In genomic region chr8:84823653-84824052, GRCm38 (mm10) we compare ENCODE assay signal across 9 mouse cellular contexts. TPM values are rescaled to one million over a fixed set of nuclear protein-coding genes. Genes with fewer than 3 reads are reported as not detected.
A peak's percentile ranks its signal among the peaks of the same experiment; 100 is the strongest.
DNase-seq lines count a peak whose midpoint lies in the region; ATAC-seq and TF ChIP-seq lines count a peak whose summit lies in the region.
"Had no signal": no experiment of that assay in that cellular context is flagged by ENCODE, and none has a peak within 500 bp of the region (broad histone marks: within the 10 kb centered on the region; RNA-seq: fewer than 3 reads in every experiment).

No protein-coding gene starts in this region.

- H3K27ac ChIP-seq in forebrain, embryonic 11.5 days (ENCODE audit: low read depth, low read length) = no peak overlapping the region
- H3K27ac ChIP-seq in hindbrain, postnatal 0 days = no peak overlapping the region
- H3K27ac ChIP-seq in liver, embryonic 15.5 days (replicated peaks) = no peak overlapping the region
- no peak overlapping the region for H3K27ac ChIP-seq in neural tube, embryonic 11.5 days (ENCODE audit: low read depth, low read length)

- H3K9ac ChIP-seq in forebrain, embryonic 11.5 days (ENCODE audit: low read length) = peak overlapping the region; percentile 39
- H3K9ac ChIP-seq in hindbrain, postnatal 0 days (replicated peaks; ENCODE audit: low read length) = peak overlapping the region; percentile 18; the same call in 1 of the 2 replicates
- H3K9ac ChIP-seq in liver, embryonic 15.5 days = no peak overlapping the region
- H3K9ac ChIP-seq in neural tube, embryonic 11.5 days (ENCODE audit: low read length) = no peak overlapping the region

- TF ChIP-seq CTCF in brain, embryonic 14.5 days (IDR thresholded peaks at IDR 0.05; ENCODE audit: borderline replicate concordance, extremely low read depth, insufficient read depth, insufficient read length) = peak; percentile 96
- TF ChIP-seq CTCF in hindbrain, postnatal 0 days (IDR thresholded peaks at IDR 0.05; ENCODE audit: low read depth) = peak; percentile 93

- peaks cover 6% of the 10 kb centered on the region; the same call in 1 of the 2 replicates for H3K4me1 ChIP-seq in forebrain, embryonic 11.5 days (replicated peaks; ENCODE audit: control insufficient read depth, insufficient read depth, low read length)
- H3K4me1 ChIP-seq in hindbrain, postnatal 0 days (ENCODE audit: insufficient read depth, low read length) = no peaks in the 10 kb centered on the region
- peaks cover 42% of the 10 kb centered on the region for H3K4me1 ChIP-seq in liver, embryonic 15.5 days (replicated peaks)
- H3K4me1 ChIP-seq in neural tube, embryonic 11.5 days (ENCODE audit: control insufficient read depth, insufficient read depth, low read length) = 0 out of 2 replicates have a peak, but pooled peaks cover 3% of the 10 kb centered on the region

- no peak for TF ChIP-seq POLR2A in brain, embryonic 14.5 days (IDR thresholded peaks at IDR 0.05; ENCODE audit: borderline replicate concordance, extremely low read depth, insufficient read depth, insufficient read length, poor library complexity, severe bottlenecking)

- under 1% methylated on average over 18 of the region's 18 CpGs for WGBS in forebrain, embryonic 11.5 days
- WGBS in hindbrain, postnatal 0 days = under 1% methylated on average over 18 of the region's 18 CpGs
- WGBS in liver, embryonic 15.5 days (ENCODE audit: insufficient replicate concordance) = under 1% methylated on average over 18 of the region's 18 CpGs
- WGBS in neural tube, embryonic 11.5 days = 1% methylated on average over 18 of the region's 18 CpGs

- no peaks in the 10 kb centered on the region for H3K9me3 ChIP-seq in forebrain, embryonic 11.5 days (ENCODE audit: control insufficient read depth, low read length)
- H3K9me3 ChIP-seq in hindbrain, postnatal 0 days (ENCODE audit: low read length) = no peaks in the 10 kb centered on the region
- no peaks in the 10 kb centered on the region for H3K9me3 ChIP-seq in liver, embryonic 15.5 days (replicated peaks)
- H3K9me3 ChIP-seq in neural tube, embryonic 11.5 days (ENCODE audit: control insufficient read depth, low read length) = no peaks in the 10 kb centered on the region

- no peak overlapping the region for H3K4me3 ChIP-seq in forebrain, embryonic 11.5 days (ENCODE audit: low read depth, low read length)
- peak overlapping the region; percentile 27 for H3K4me3 ChIP-seq in hindbrain, postnatal 0 days (ENCODE audit: low read length)
- no peak overlapping the region; the same call in 1 of the 2 replicates for H3K4me3 ChIP-seq in liver, embryonic 15.5 days (replicated peaks)
- no peak overlapping the region for H3K4me3 ChIP-seq in neural tube, embryonic 11.5 days (ENCODE audit: low read depth, low read length)
- H3K4me3 ChIP-seq: erythroblast, embryonic 14.5 days had no signal

- intact Hi-C loops in left cerebral cortex, postnatal 14 days (cut with DNase I) = no loop called here

- peak overlapping the region; percentile 43 for H3K4me2 ChIP-seq in forebrain, embryonic 11.5 days (ENCODE audit: low read depth, low read length, severe bottlenecking)
- peak overlapping the region; percentile 51 for H3K4me2 ChIP-seq in hindbrain, postnatal 0 days (ENCODE audit: low read depth, low read length)
- peak overlapping the region; percentile 32 for H3K4me2 ChIP-seq in liver, embryonic 15.5 days
- H3K4me2 ChIP-seq in neural tube, embryonic 11.5 days (ENCODE audit: low read depth) = peak overlapping the region; percentile 33

- no peaks in the 10 kb centered on the region for H3K36me3 ChIP-seq in forebrain, embryonic 11.5 days (ENCODE audit: control insufficient read depth, insufficient read depth, low read length)
- H3K36me3 ChIP-seq in hindbrain, postnatal 0 days (ENCODE audit: insufficient read depth, low read length) = no peaks in the 10 kb centered on the region
- no peaks in the 10 kb centered on the region for H3K36me3 ChIP-seq in liver, embryonic 15.5 days (replicated peaks)
- no peaks in the 10 kb centered on the region for H3K36me3 ChIP-seq in neural tube, embryonic 11.5 days (ENCODE audit: control insufficient read depth, insufficient read depth, low read length)

- peak; percentile 79 for ATAC-seq in forebrain, embryonic 11.5 days (replicated peaks; ENCODE audit: low FRiP score)
- peak; percentile 88 for ATAC-seq in hindbrain, postnatal 0 days
- peak; percentile 53; the same call in 1 of the 2 replicates for ATAC-seq in liver, embryonic 15.5 days (ENCODE audit: insufficient read depth)
- ATAC-seq in neural tube, embryonic 11.5 days (ENCODE audit: insufficient read depth, low FRiP score, low TSS enrichment) = peak; percentile 81

- no peaks in the 10 kb centered on the region; the same call in 1 of the 2 replicates for H3K27me3 ChIP-seq in forebrain, embryonic 11.5 days (ENCODE audit: control insufficient read depth, insufficient read depth, low read length)
- H3K27me3 ChIP-seq in hindbrain, postnatal 0 days (ENCODE audit: insufficient read depth, low read length) = no peaks in the 10 kb centered on the region
- H3K27me3 ChIP-seq in liver, embryonic 15.5 days = peaks cover 5% of the 10 kb centered on the region; the same call in 1 of the 2 replicates
- peaks cover 3% of the 10 kb centered on the region; the same call in 1 of the 2 replicates for H3K27me3 ChIP-seq in neural tube, embryonic 11.5 days (ENCODE audit: control insufficient read depth, insufficient read depth, low read length)

- peak; percentile 68 to 76 for DNase-seq in left cerebral cortex, postnatal 14 days (ENCODE audit: low spot score in 2 of 2)
- no peak for DNase-seq in left cerebral cortex, adult 8-10 months (ENCODE audit: low spot score in 2 of 2)
- DNase-seq in brain, embryonic 14.5 days (ENCODE audit: low read depth) = peak; percentile 91
- peak; percentile 91 for DNase-seq in forebrain, embryonic 11.5 days (ENCODE audit: low spot score)
- DNase-seq in hindbrain, postnatal 0 days (ENCODE audit: low spot score) = peak; percentile 91
- DNase-seq in neural tube, embryonic 11.5 days (ENCODE audit: low spot score) = peak; percentile 87
- DNase-seq in thymus, postnatal 36 days = peak; percentile 62 to 75

RNA-seq across cellular contexts. Expression of gene Dand5, which starts 1.0 kb away (rescaled TPM):
- 1 to 10 TPM; 8.0 to 9.6 TPM for total RNA-seq in left cerebral cortex, postnatal 14 days (2021)
- 1 to 10 TPM; 8.4 to 9.7 (median 8.9) TPM for total RNA-seq in left cerebral cortex, adult 8-10 months (2022)
- 8.0 and 8.9 TPM in 2 replicates for polyA plus RNA-seq in brain, embryonic 14.5 days (2012; rRNA removed)
- 5.5 and 6.4 TPM in 2 replicates for polyA plus RNA-seq in forebrain, embryonic 11.5 days (2014; fragmentation: Nextera tagmentation; extraction: Ambion mirVana)
- total RNA-seq in hindbrain, postnatal 0 days (2014; rRNA removed) = 6.6 and 7.2 TPM in 2 replicates
- 12.3 and 12.5 TPM in 2 replicates for polyA plus RNA-seq in hindbrain, postnatal 0 days (2015; fragmentation: Nextera tagmentation; extraction: Ambion mirVana)
- polyA plus RNA-seq in liver, embryonic 15.5 days (2015; fragmentation: Nextera tagmentation; extraction: Ambion mirVana) = 2.9 and 3.4 TPM in 2 replicates
- 4.7 and 7.3 TPM in 2 replicates for polyA plus RNA-seq in neural tube, embryonic 11.5 days (2014; fragmentation: Nextera tagmentation; extraction: Ambion mirVana)

RNA-seq across cellular contexts. Expression of gene Gadd45gip1, which starts 7.7 kb away (rescaled TPM):
- 10 to 100 TPM; 23.4 to 23.6 TPM for total RNA-seq in left cerebral cortex, postnatal 14 days (2021)
- total RNA-seq in left cerebral cortex, adult 8-10 months (2022) = 10 to 100 TPM; 23.3 to 28.4 (median 24.7) TPM
- polyA plus RNA-seq in brain, embryonic 14.5 days (2012; rRNA removed) = 30.1 and 39.2 TPM in 2 replicates
- 41.0 and 44.3 TPM in 2 replicates for polyA plus RNA-seq in forebrain, embryonic 11.5 days (2014; fragmentation: Nextera tagmentation; extraction: Ambion mirVana)
- 33.0 and 34.1 TPM in 2 replicates for total RNA-seq in hindbrain, postnatal 0 days (2014; rRNA removed)
- 43.4 and 45.3 TPM in 2 replicates for polyA plus RNA-seq in hindbrain, postnatal 0 days (2015; fragmentation: Nextera tagmentation; extraction: Ambion mirVana)
- polyA plus RNA-seq in liver, embryonic 15.5 days (2015; fragmentation: Nextera tagmentation; extraction: Ambion mirVana) = 42.4 and 44.9 TPM in 2 replicates
- polyA plus RNA-seq in neural tube, embryonic 11.5 days (2014; fragmentation: Nextera tagmentation; extraction: Ambion mirVana) = 38.6 and 38.7 TPM in 2 replicates

RNA-seq across cellular contexts. Expression of gene Rad23a, which starts 16.8 kb away (rescaled TPM):
- 10 to 100 TPM; 59.5 to 72.0 TPM for total RNA-seq in left cerebral cortex, postnatal 14 days (2021)
- total RNA-seq in left cerebral cortex, adult 8-10 months (2022) = 10 to 100 TPM; 72.4 to 90.1 (median 79.4) TPM
- polyA plus RNA-seq in brain, embryonic 14.5 days (2012; rRNA removed) = 63.7 and 66.0 TPM in 2 replicates
- 102 and 110 TPM in 2 replicates for polyA plus RNA-seq in forebrain, embryonic 11.5 days (2014; fragmentation: Nextera tagmentation; extraction: Ambion mirVana)
- 62.5 and 68.1 TPM in 2 replicates for total RNA-seq in hindbrain, postnatal 0 days (2014; rRNA removed)
- polyA plus RNA-seq in hindbrain, postnatal 0 days (2015; fragmentation: Nextera tagmentation; extraction: Ambion mirVana) = 90.6 and 98.0 TPM in 2 replicates
- polyA plus RNA-seq in liver, embryonic 15.5 days (2015; fragmentation: Nextera tagmentation; extraction: Ambion mirVana) = 293 and 323 TPM in 2 replicates
- polyA plus RNA-seq in neural tube, embryonic 11.5 days (2014; fragmentation: Nextera tagmentation; extraction: Ambion mirVana) = 101 TPM in 2 replicates

RNA-seq across cellular contexts. Expression of gene Calr, which starts 23.1 kb away (rescaled TPM):
- total RNA-seq in left cerebral cortex, postnatal 14 days (2021) = 100 to 1,000 TPM; 495 to 553 TPM
- total RNA-seq in left cerebral cortex, adult 8-10 months (2022) = 100 to 1,000 TPM; 333 to 426 (median 383) TPM
- 374 and 466 TPM in 2 replicates for polyA plus RNA-seq in brain, embryonic 14.5 days (2012; rRNA removed)
- 722 and 731 TPM in 2 replicates for polyA plus RNA-seq in forebrain, embryonic 11.5 days (2014; fragmentation: Nextera tagmentation; extraction: Ambion mirVana)
- 350 and 359 TPM in 2 replicates for total RNA-seq in hindbrain, postnatal 0 days (2014; rRNA removed)
- 418 and 457 TPM in 2 replicates for polyA plus RNA-seq in hindbrain, postnatal 0 days (2015; fragmentation: Nextera tagmentation; extraction: Ambion mirVana)
- polyA plus RNA-seq in liver, embryonic 15.5 days (2015; fragmentation: Nextera tagmentation; extraction: Ambion mirVana) = 471 and 504 TPM in 2 replicates
- polyA plus RNA-seq in neural tube, embryonic 11.5 days (2014; fragmentation: Nextera tagmentation; extraction: Ambion mirVana) = 870 and 925 TPM in 2 replicates

RNA-seq across cellular contexts. Expression of gene Nfix, which starts 23.5 kb away (rescaled TPM):
- total RNA-seq in left cerebral cortex, postnatal 14 days (2021) = 100 to 1,000 TPM; 402 to 429 TPM
- 100 to 1,000 TPM; 352 to 438 (median 370) TPM for total RNA-seq in left cerebral cortex, adult 8-10 months (2022)
- polyA plus RNA-seq in brain, embryonic 14.5 days (2012; rRNA removed) = 34.0 and 46.8 TPM in 2 replicates
- polyA plus RNA-seq in forebrain, embryonic 11.5 days (2014; fragmentation: Nextera tagmentation; extraction: Ambion mirVana) = 7.7 and 8.9 TPM in 2 replicates
- total RNA-seq in hindbrain, postnatal 0 days (2014; rRNA removed) = 90.4 and 92.5 TPM in 2 replicates
- 123 and 126 TPM in 2 replicates for polyA plus RNA-seq in hindbrain, postnatal 0 days (2015; fragmentation: Nextera tagmentation; extraction: Ambion mirVana)
- 2.1 and 2.8 TPM in 2 replicates for polyA plus RNA-seq in liver, embryonic 15.5 days (2015; fragmentation: Nextera tagmentation; extraction: Ambion mirVana)
- 3.1 and 3.7 TPM in 2 replicates for polyA plus RNA-seq in neural tube, embryonic 11.5 days (2014; fragmentation: Nextera tagmentation; extraction: Ambion mirVana)

Comparison
In these comparisons a context has a peak if more than half of its experiments do, and no peak if none do; other contexts are left out.
1. DNase-seq: peak in left cerebral cortex, postnatal 14 days (2 of 2), brain, embryonic 14.5 days (single experiment), forebrain, embryonic 11.5 days (single experiment), hindbrain, postnatal 0 days (single experiment), neural tube, embryonic 11.5 days (single experiment) and thymus, postnatal 36 days (2 of 2); none in left cerebral cortex, adult 8-10 months (0 of 2).
2. H3K9ac ChIP-seq: peak in forebrain, embryonic 11.5 days (single experiment) and hindbrain, postnatal 0 days (single experiment); none in liver, embryonic 15.5 days (single experiment) and neural tube, embryonic 11.5 days (single experiment).
3. Peak in every context shown above with its lines, with median percentiles within 50 percentile points of each other: ATAC-seq and H3K4me2 ChIP-seq.